Mouse (Mus musculus): Measurements from ENCODE around the gene Pde10a. TPM values are rescaled to one million over a fixed set of nuclear protein-coding genes. Genes with fewer than 3 reads are reported as not detected.

Pde10a gene
- polyA plus RNA-seq, 1 experiment = 0.34 TPM

DNA sequence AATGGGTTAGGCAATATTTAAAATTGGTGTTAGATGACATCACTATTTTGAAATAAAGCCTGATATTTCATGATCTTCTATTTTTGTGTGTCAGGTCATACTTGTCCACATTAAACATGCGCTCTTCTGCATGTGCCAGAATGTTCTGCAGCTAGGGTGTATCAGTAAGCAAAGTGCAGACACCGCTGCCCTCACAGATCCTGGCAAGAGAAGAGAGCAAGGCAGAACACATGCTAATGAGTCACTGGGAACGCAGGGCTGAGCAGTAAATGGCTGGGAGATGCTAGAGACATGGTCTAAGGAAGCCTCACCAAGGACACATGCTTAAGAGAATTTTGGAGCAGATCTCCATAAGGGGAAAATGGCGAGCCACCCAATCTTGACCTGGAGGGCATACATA, 255.3 kb downstream of the Pde10a start:
- Histone ChIP-seq H3K27me3 (ENCODE audit: control insufficient read depth, insufficient read depth, insufficient read length) (no peaks in the 10 kb centered on the region), H3K79me2 (ENCODE audit: control insufficient read depth, insufficient read depth) (no peaks in the 10 kb centered on the region), H3ac (ENCODE audit: control insufficient read depth, insufficient read length) (no peak overlapping the region), H3K4me2 (ENCODE audit: low read depth) (no peak overlapping the region), H3K36me3 (ENCODE audit: control insufficient read depth, insufficient read depth) (no peaks in the 10 kb centered on the region), H3K4me3 (no peak overlapping the region)
- TF ChIP-seq USF1 (IDR thresholded peaks at IDR 0.05; ENCODE audit: low read depth) (no peak), CEBPB (IDR thresholded peaks at IDR 0.05; ENCODE audit: insufficient read depth, poor library complexity, severe bottlenecking) (no peak), POLR2A (IDR thresholded peaks at IDR 0.05; ENCODE audit: insufficient read length, low read depth) (no peak), MAX (IDR thresholded peaks at IDR 0.05; ENCODE audit: low read depth) (no peak)

- Histone ChIP-seq H3K4me2 (ENCODE audit: low read depth) (no peak overlapping the region), H3K79me2 (ENCODE audit: control insufficient read depth, insufficient read depth) (no peaks in the 10 kb centered on the region), H3K4me3 (no peak overlapping the region), H3K36me3 (ENCODE audit: control insufficient read depth, insufficient read depth) (no peaks in the 10 kb centered on the region), H3ac (ENCODE audit: control insufficient read depth, insufficient read length) (no peak overlapping the region), H3K27me3 (ENCODE audit: control insufficient read depth, insufficient read depth, insufficient read length) (no peaks in the 10 kb centered on the region)
- no peak for TF ChIP-seq USF1 (IDR thresholded peaks at IDR 0.05; ENCODE audit: low read depth)
- TF ChIP-seq POLR2A (IDR thresholded peaks at IDR 0.05; ENCODE audit: insufficient read length, low read depth) = no peak
- TF ChIP-seq POLR2AphosphoS2 (IDR thresholded peaks at IDR 0.05; ENCODE audit: insufficient read length, low read depth) = no peak
- TF ChIP-seq TCF3 (IDR thresholded peaks at IDR 0.05; ENCODE audit: insufficient read length, low read depth) = no peak
- TF ChIP-seq E2F4 (IDR thresholded peaks at IDR 0.05; ENCODE audit: insufficient read depth) = no peak
- TF ChIP-seq TCF12 (IDR thresholded peaks at IDR 0.05; ENCODE audit: insufficient read depth, poor library complexity, severe bottlenecking) = no peak
Observed at GRCm38 (mm10) chr17:8781040-8781439, 255.9 kb downstream of the Pde10a start.

DNA sequence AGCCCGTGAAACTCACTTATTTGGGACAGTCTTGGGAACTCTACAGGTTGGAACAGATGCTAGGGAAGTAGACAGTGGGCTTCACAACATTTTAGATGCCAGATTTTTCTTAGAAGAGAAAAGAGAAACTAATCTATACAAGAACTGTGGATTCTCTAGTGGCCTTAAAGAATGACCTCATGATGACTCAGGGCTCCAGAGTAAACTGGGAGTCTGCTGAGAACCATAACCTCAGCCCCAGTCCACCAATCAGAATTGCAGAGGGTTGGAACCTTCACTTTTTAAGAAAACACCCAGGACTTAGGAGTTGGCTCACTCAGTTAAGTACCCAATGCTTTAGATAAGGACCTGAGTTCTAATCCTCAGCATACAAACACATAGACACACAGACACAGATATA, 256.4 kb downstream of the Pde10a start:
- Histone ChIP-seq H3K36me3 (ENCODE audit: control insufficient read depth, insufficient read depth) (no peaks in the 10 kb centered on the region), H3K79me2 (ENCODE audit: control insufficient read depth, insufficient read depth) (no peaks in the 10 kb centered on the region), H3ac (ENCODE audit: control insufficient read depth, insufficient read length) (no peak overlapping the region), H3K4me3 (no peak overlapping the region), H3K4me2 (ENCODE audit: low read depth) (no peak overlapping the region), H3K27me3 (ENCODE audit: control insufficient read depth, insufficient read depth, insufficient read length) (no peaks in the 10 kb centered on the region)
- TF ChIP-seq REST (IDR thresholded peaks at IDR 0.05; ENCODE audit: insufficient read depth, insufficient read length) (no peak), POLR2A (IDR thresholded peaks at IDR 0.05; ENCODE audit: insufficient read length, low read depth) (no peak), MAX (IDR thresholded peaks at IDR 0.05; ENCODE audit: low read depth) (no peak), POLR2AphosphoS2 (IDR thresholded peaks at IDR 0.05; ENCODE audit: insufficient read length, low read depth) (no peak), E2F4 (IDR thresholded peaks at IDR 0.05; ENCODE audit: insufficient read depth) (no peak), USF1 (IDR thresholded peaks at IDR 0.05; ENCODE audit: low read depth) (no peak), MYOD1 (IDR thresholded peaks at IDR 0.05; ENCODE audit: control insufficient read depth in 1 of 3, insufficient read length in 2 of 3, low read depth in 2 of 3) (no peak), TCF12 (IDR thresholded peaks at IDR 0.05; ENCODE audit: insufficient read depth, poor library complexity, severe bottlenecking) (no peak), TCF3 (IDR thresholded peaks at IDR 0.05; ENCODE audit: insufficient read length, low read depth) (no peak), MYOG (IDR thresholded peaks at IDR 0.05; ENCODE audit: control insufficient read depth in 1 of 3, insufficient read depth in 1 of 3, insufficient read length in 2 of 3, low read depth in 2 of 3) (no peak)

DNA sequence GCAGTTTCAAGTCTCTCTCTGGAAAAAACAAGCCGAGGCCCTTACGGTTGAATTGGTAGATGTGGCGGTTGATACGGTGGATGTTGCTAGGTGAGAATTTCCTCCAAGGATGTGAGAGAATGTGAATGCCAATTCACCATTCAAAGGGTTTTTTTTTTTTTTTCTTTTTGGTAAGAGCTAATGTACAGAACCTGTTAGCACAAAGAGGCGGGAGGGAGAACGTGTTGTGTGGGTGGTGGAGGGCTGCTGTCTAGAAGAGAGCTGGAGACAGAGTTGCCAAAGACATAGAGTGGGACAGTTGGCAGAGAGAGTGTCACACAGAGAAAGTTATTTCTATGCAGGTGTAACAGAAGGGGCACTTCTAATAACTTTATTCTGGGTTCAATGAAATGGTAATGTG, 260.7 kb downstream of the Pde10a start:
- Histone ChIP-seq H3K79me2 (ENCODE audit: control insufficient read depth, insufficient read depth) (no peaks in the 10 kb centered on the region), H3ac (ENCODE audit: control insufficient read depth, insufficient read length) (no peak overlapping the region), H3K4me3 (no peak overlapping the region), H3K27me3 (ENCODE audit: control insufficient read depth, insufficient read depth, insufficient read length) (no peaks in the 10 kb centered on the region), H3K36me3 (ENCODE audit: control insufficient read depth, insufficient read depth) (no peaks in the 10 kb centered on the region), H3K4me2 (ENCODE audit: low read depth) (no peak overlapping the region)
- no peak for TF ChIP-seq MYOG (IDR thresholded peaks at IDR 0.05; ENCODE audit: control insufficient read depth in 1 of 3, insufficient read depth in 1 of 3, insufficient read length in 2 of 3, low read depth in 2 of 3)
- TF ChIP-seq MAX (IDR thresholded peaks at IDR 0.05; ENCODE audit: low read depth) = no peak
- no peak for TF ChIP-seq USF1 (IDR thresholded peaks at IDR 0.05; ENCODE audit: low read depth)
- no peak for TF ChIP-seq TCF3 (IDR thresholded peaks at IDR 0.05; ENCODE audit: insufficient read length, low read depth)
- TF ChIP-seq TCF12 (IDR thresholded peaks at IDR 0.05; ENCODE audit: insufficient read depth, poor library complexity, severe bottlenecking) = no peak
- TF ChIP-seq POLR2A (IDR thresholded peaks at IDR 0.05; ENCODE audit: insufficient read length, low read depth) = no peak
- TF ChIP-seq E2F4 (IDR thresholded peaks at IDR 0.05; ENCODE audit: insufficient read depth) = no peak
- TF ChIP-seq POLR2AphosphoS2 (IDR thresholded peaks at IDR 0.05; ENCODE audit: insufficient read length, low read depth) = no peak
- TF ChIP-seq MYOD1 (IDR thresholded peaks at IDR 0.05; ENCODE audit: control insufficient read depth in 1 of 3, insufficient read length in 2 of 3, low read depth in 2 of 3) = no peak
- TF ChIP-seq CEBPB (IDR thresholded peaks at IDR 0.05; ENCODE audit: insufficient read depth, poor library complexity, severe bottlenecking) = no peak
- TF ChIP-seq SRF (IDR thresholded peaks at IDR 0.05; ENCODE audit: control insufficient read depth, insufficient read length, low read depth) = no peak
- TF ChIP-seq REST (IDR thresholded peaks at IDR 0.05; ENCODE audit: insufficient read depth, insufficient read length) = no peak

DNA sequence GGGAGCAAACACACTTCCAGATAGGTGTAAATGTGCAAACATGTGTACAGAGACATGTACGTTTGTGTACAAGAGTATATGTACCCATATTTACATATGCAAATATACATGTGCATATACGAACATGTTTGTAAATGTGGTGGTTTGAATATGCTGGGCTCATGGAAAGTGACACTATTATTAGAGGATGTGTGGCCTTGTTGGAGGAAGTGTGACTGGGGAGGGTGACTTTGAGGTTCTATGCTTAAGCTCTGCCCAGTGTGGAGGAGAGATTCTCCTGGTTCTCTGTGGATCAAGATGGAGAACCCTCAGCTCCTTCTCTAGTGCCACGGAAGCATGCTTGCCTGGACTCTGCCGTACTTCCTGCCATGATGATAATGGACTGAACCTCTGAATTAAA, 261.3 kb downstream of the Pde10a start:
- H3K27me3 ChIP-seq (ENCODE audit: control insufficient read depth, insufficient read depth, insufficient read length) = no peaks in the 10 kb centered on the region
- H3K4me2 ChIP-seq (ENCODE audit: low read depth) = no peak overlapping the region
- TF ChIP-seq TCF3 (IDR thresholded peaks at IDR 0.05; ENCODE audit: insufficient read length, low read depth) = no peak
- TF ChIP-seq REST (IDR thresholded peaks at IDR 0.05; ENCODE audit: insufficient read depth, insufficient read length) = no peak
- no peak for TF ChIP-seq CEBPB (IDR thresholded peaks at IDR 0.05; ENCODE audit: insufficient read depth, poor library complexity, severe bottlenecking)
- no peak for TF ChIP-seq SRF (IDR thresholded peaks at IDR 0.05; ENCODE audit: control insufficient read depth, insufficient read length, low read depth)
- no peak for TF ChIP-seq E2F4 (IDR thresholded peaks at IDR 0.05; ENCODE audit: insufficient read depth)
- TF ChIP-seq MYOD1 (IDR thresholded peaks at IDR 0.05; ENCODE audit: control insufficient read depth in 1 of 3, insufficient read length in 2 of 3, low read depth in 2 of 3) = no peak
- TF ChIP-seq POLR2AphosphoS2 (IDR thresholded peaks at IDR 0.05; ENCODE audit: insufficient read length, low read depth) = no peak
- TF ChIP-seq TCF12 (IDR thresholded peaks at IDR 0.05; ENCODE audit: insufficient read depth, poor library complexity, severe bottlenecking) = no peak
- TF ChIP-seq USF1 (IDR thresholded peaks at IDR 0.05; ENCODE audit: low read depth) = no peak
- no peak for TF ChIP-seq MYOG (IDR thresholded peaks at IDR 0.05; ENCODE audit: control insufficient read depth in 1 of 3, insufficient read depth in 1 of 3, insufficient read length in 2 of 3, low read depth in 2 of 3)
- no peak for TF ChIP-seq MAX (IDR thresholded peaks at IDR 0.05; ENCODE audit: low read depth)
- no peak for TF ChIP-seq POLR2A (IDR thresholded peaks at IDR 0.05; ENCODE audit: insufficient read length, low read depth)
- no peaks in the 10 kb centered on the region for H3K79me2 ChIP-seq (ENCODE audit: control insufficient read depth, insufficient read depth)
- no peak overlapping the region for H3ac ChIP-seq (ENCODE audit: control insufficient read depth, insufficient read length)
- no peaks in the 10 kb centered on the region for H3K36me3 ChIP-seq (ENCODE audit: control insufficient read depth, insufficient read depth)
- H3K4me3 ChIP-seq = no peak overlapping the region

Measured in myocyte (in vitro differentiated cells).